Mouse (Mus musculus): ENCODE data around the gene Mtor.

- TF ChIP-seq GATA1 (IDR thresholded peaks at IDR 0.05; ENCODE audit: borderline replicate concordance, low read length), result no peak
- no peak for TF ChIP-seq FLI1 (IDR thresholded peaks at IDR 0.05; ENCODE audit: low read length)
Measured at GRCm38 (mm10) chr4:148472436-148473174, 24.2 kb downstream of the Mtor start.

Data from megakaryocyte, embryonic 14.5 days (primary cell).